Mouse (Mus musculus) lung, postnatal 0 days (tissue): ENCODE data around the gene Zfp575. TPM values are rescaled to one million over a fixed set of nuclear protein-coding genes. Genes with fewer than 3 reads are reported as not detected.

ENCODE experiments used
- ATAC-seq: fragments of 200-750 bp; cut with Nextera tagmentation; 2 replicates; pipeline ENCODE4 v1.8.0; 2017; ENCODE audit warnings: moderate library complexity
- DNase-seq: peaks from one replicate; pipeline ENCODE4 v3.0.0-alpha.2; 2016; ENCODE audit warnings: low spot score
- H3K27ac ChIP-seq: fragments of 300-500 bp; sonication (generic); 2 replicates; pipeline ENCODE4 v1.5.1; 2014; ENCODE audit warnings: antibody characterized with exemption, mild to moderate bottlenecking, low read length, mixed read lengths
- H3K27me3 ChIP-seq: fragments of 300-500 bp; sonication (generic); replicated peaks from 2 replicates; pipeline ENCODE4 v1.6.1; 2014; ENCODE audit warnings: low read length, mixed read lengths; ENCODE audit not compliant: insufficient read depth
- H3K36me3 ChIP-seq: fragments of 300-500 bp; sonication (generic); 2 replicates; pipeline ENCODE4 v1.6.1; 2014; ENCODE audit warnings: low read length, mixed read lengths; ENCODE audit not compliant: insufficient read depth
- H3K4me1 ChIP-seq: fragments of 300-500 bp; sonication (generic); 2 replicates; pipeline ENCODE4 v1.6.1; 2014; ENCODE audit warnings: antibody characterized with exemption, low read depth, low read length, mixed read lengths; ENCODE audit not compliant: insufficient read depth
- H3K4me2 ChIP-seq: fragments of 300-500 bp; sonication (generic); replicated peaks from 2 replicates; pipeline ENCODE4 v1.6.1; 2014; ENCODE audit warnings: low read depth, mild to moderate bottlenecking, low read length, moderate library complexity, mixed read lengths
- H3K4me3 ChIP-seq: fragments of 300-500 bp; sonication (generic); 2 replicates; pipeline ENCODE4 v1.5.1; 2014; ENCODE audit warnings: low read depth, low read length
- H3K9ac ChIP-seq: fragments of 300-500 bp; sonication (generic); replicated peaks from 2 replicates; pipeline ENCODE4 v1.6.1; 2014; ENCODE audit warnings: low read depth, mild to moderate bottlenecking
- H3K9me3 ChIP-seq: fragments of 300-500 bp; sonication (generic); 2 replicates; pipeline ENCODE4 v1.6.1; 2016; ENCODE audit warnings: low read length, mixed read lengths
- CTCF ChIP-seq: IDR thresholded peaks from 2 replicates; pipeline ENCODE4 v1.5.1; 2016; ENCODE audit warnings: antibody characterized with exemption, mild to moderate bottlenecking
- EP300 ChIP-seq: IDR thresholded peaks from 2 replicates; pipeline ENCODE4 v1.6.1; 2016; ENCODE audit warnings: antibody characterized with exemption, mild to moderate bottlenecking, control low read depth
- WGBS: fragments of 180-500 bp; shearing (Covaris S2); extraction: QIAGEN DNeasy Blood & Tissue Kit; methylation state at CpG from one replicate; pipeline ENCODE4 v1.1.7; 2014; 5-methylcytosine and 5-hydroxymethylcytosine counted together
- polyA plus RNA-seq: library from polyadenylated mRNA; unstranded; fragments of >200 nt; fragmentation: Nextera tagmentation; extraction: Ambion mirVana; gene quantifications from 2 replicates; pipeline ENCODE4 v1.2.1, GENCODE M21; 2015

Zfp575 gene
- polyA plus RNA-seq, 1 experiment from 2014 or later, result 1.5 TPM

DNA sequence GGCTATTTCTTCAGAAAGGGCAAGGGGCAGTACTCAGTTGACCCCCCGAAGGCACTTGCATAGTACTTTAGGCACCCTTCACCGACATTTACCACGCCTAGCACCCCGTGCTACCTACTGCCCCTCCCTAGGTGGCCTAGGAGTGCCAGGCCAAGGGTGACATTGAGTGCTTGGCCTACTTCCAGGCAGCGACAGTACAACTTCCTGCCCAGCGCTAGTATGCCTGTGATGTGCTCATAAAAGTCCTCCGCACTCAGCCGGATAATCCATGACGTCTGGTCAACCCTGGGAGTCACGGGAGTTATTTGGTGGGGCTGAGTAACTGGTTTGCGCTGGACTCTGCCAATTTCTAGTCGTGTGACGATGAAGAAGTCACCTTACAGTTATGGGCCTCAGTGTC, 895 bp upstream of the Zfp575 start:
- 0 out of 2 replicates have a peak, but pooled peaks cover 9% of the 10 kb centered on the region for H3K27me3 ChIP-seq
- no peak overlapping the region for H3K4me2 ChIP-seq
- ATAC-seq (peak; percentile 64), DNase-seq (peak; percentile 67)
- H3K36me3 ChIP-seq, result no peaks in the 10 kb centered on the region
- H3K4me1 ChIP-seq, result no peaks in the 10 kb centered on the region
- WGBS, result 44% methylated on average over 13 of the region's 13 CpGs
- H3K9ac ChIP-seq, result no peak overlapping the region
- TF ChIP-seq EP300 (no peak), CTCF (no peak)
- no peak overlapping the region for H3K4me3 ChIP-seq
- no peak overlapping the region for H3K27ac ChIP-seq
- no peaks in the 10 kb centered on the region for H3K9me3 ChIP-seq

DNA sequence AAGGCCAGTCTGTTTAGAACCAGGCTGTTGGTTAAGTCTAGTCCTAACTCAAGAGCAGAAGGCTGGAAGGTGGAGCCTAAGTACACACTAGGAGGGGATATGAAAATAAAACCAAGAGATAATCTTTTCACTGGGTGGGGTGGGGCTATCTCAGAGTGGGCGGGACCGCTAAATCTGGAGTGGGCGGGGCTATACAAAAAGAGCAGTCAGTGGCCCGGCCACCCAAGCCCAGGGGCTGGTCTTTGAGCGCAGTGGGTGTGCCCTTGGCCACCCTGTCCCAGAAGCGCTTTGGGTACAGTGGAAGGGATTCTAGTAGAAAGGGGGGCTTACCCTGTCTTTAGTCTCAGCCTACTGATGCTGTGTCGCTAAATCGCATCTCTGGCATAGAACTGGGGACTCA, 613 bp downstream of the Zfp575 start:
- Histone ChIP-seq H3K36me3 (no peaks in the 10 kb centered on the region), H3K4me3 (peak overlapping the region; percentile 27), H3K4me1 (no peaks in the 10 kb centered on the region), H3K27me3 (0 out of 2 replicates have a peak, but pooled peaks cover 9% of the 10 kb centered on the region), H3K27ac (no peak overlapping the region), H3K4me2 (peak overlapping the region; percentile 60), H3K9me3 (no peaks in the 10 kb centered on the region), H3K9ac (no peak overlapping the region)
- peak; percentile 58 for ATAC-seq
- peak; percentile 45 for DNase-seq
- WGBS, result 13% methylated on average over 8 of the region's 8 CpGs
- TF ChIP-seq CTCF (no peak), EP300 (no peak)

DNA sequence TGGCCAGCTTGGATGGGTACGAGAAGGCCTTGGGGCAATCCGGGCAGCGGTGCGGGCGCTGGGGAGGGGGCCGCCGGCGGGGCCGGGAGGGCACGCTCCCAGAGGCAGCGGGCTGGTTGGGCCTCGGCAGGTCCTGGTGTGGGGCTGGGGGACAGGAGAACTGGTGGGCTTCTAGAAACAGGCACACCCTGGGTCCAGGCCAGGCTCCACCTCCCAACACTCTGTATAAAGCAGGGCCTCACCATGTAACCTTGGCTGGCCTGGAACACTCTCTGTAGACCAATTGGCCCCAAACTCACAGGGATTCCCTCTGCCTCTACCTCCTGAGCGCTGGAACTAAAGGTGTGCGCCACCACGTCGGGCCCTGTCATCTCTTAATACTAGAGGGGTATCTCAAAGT, 1.4 kb downstream of the Zfp575 start:
- H3K9me3 ChIP-seq, result no peaks in the 10 kb centered on the region
- 46% methylated on average over 15 of the region's 16 CpGs for WGBS
- no peak overlapping the region for H3K9ac ChIP-seq
- TF ChIP-seq CTCF (no peak), EP300 (no peak)
- no peaks in the 10 kb centered on the region for H3K36me3 ChIP-seq
- DNase-seq (no peak), ATAC-seq (no peak)
- H3K27me3 ChIP-seq, result 0 out of 2 replicates have a peak, but pooled peaks cover 9% of the 10 kb centered on the region
- no peaks in the 10 kb centered on the region for H3K4me1 ChIP-seq
- H3K4me2 ChIP-seq, result no peak overlapping the region
- no peak overlapping the region for H3K4me3 ChIP-seq
- no peak overlapping the region for H3K27ac ChIP-seq

DNA sequence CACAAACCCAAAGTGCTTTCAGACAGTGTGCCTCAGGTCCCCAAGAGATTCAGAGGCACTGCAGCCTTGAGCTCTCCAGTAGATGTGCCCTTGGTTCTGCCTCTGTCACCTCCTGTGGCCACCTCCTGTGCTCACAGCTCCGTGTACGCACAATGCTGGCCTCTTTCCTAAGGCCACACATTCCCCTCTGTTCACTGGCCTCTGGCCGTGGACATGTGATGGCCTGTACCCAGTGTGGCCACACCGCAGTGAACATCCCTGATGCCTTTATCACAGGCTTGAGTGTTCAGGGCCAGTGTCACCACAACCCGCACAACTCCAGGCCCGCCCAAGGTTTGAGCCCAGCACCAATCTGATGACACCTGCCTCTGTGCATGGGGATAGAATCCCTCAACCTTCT, 2.6 kb downstream of the Zfp575 start:
- Histone ChIP-seq H3K27ac (no peak overlapping the region), H3K4me3 (no peak overlapping the region), H3K27me3 (0 out of 2 replicates have a peak, but pooled peaks cover 9% of the 10 kb centered on the region), H3K9me3 (no peaks in the 10 kb centered on the region), H3K9ac (no peak overlapping the region), H3K36me3 (no peaks in the 10 kb centered on the region), H3K4me1 (no peaks in the 10 kb centered on the region), H3K4me2 (no peak overlapping the region)
- ATAC-seq, result no peak
- no peak for TF ChIP-seq EP300
- no peak for TF ChIP-seq CTCF
- no peak for DNase-seq
- 84% methylated on average over 6 of the region's 6 CpGs for WGBS

DNA sequence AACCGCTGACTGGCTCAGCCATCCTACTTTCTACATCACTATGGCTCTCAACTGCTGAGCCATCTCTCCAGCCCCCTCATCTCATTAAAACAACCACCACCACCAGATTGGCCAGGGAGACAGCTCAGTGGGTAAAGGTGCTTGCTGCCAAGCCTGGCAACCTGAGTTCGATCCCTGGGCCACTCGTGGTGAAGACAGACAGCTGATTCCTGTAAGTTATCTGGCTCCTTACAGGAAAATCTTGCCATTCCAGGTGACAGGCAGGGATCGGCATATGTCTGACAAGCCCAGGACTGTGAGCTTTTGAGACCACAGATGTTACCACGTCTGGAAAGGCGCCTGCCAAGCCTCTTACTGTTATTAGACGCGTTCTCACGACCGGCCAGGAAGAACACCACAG, 9.6 kb downstream of the Zfp575 start:
- Histone ChIP-seq H3K9me3 (no peaks in the 10 kb centered on the region), H3K4me2 (no peak overlapping the region), H3K27ac (no peak overlapping the region), H3K9ac (no peak overlapping the region), H3K4me1 (no peaks in the 10 kb centered on the region), H3K27me3 (no peaks in the 10 kb centered on the region), H3K4me3 (no peak overlapping the region), H3K36me3 (no peaks in the 10 kb centered on the region)
- ATAC-seq (no peak), DNase-seq (no peak)
- WGBS, result 87% methylated on average over 10 of the region's 10 CpGs
- TF ChIP-seq CTCF (no peak), EP300 (no peak)

DNA sequence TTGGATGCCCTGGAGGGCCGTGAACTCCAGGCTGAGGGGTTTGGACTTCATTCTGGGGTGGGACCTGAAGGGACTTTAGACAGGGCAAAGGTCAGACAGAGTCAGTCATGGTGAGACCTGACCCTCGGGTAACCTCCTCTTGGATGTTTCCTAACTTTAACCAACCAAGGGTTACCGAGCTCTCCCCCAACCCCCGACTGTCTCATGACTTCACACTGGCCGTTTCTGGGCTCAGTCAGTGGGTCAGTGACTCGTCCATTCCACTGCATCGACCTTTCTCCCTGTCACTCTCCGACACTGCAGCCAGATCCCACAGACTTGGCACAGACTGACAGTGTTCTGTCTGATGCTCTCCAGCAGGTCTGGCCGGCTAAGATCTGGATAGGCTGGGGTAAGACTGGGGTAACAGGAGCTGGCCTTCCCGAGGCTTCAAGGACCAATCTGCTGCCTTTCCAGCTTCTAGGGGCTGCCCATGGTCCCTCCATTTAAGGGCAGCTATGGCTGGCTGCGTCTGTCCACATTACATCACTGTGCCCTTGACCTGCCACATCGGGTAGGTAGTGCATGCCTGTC, 13.1 kb downstream of the Zfp575 start:
- no peak for TF ChIP-seq EP300
- ATAC-seq, result peak; percentile 32
- Histone ChIP-seq H3K9ac (no peak overlapping the region), H3K36me3 (0 out of 2 replicates have a peak, but pooled peaks cover 4% of the 10 kb centered on the region), H3K4me1 (no peaks in the 10 kb centered on the region), H3K27me3 (no peaks in the 10 kb centered on the region), H3K4me2 (no peak overlapping the region), H3K27ac (no peak overlapping the region), H3K4me3 (no peak overlapping the region), H3K9me3 (no peaks in the 10 kb centered on the region)
- DNase-seq, result peak; percentile 15
- WGBS, result 51% methylated on average over 12 of the region's 12 CpGs

DNA sequence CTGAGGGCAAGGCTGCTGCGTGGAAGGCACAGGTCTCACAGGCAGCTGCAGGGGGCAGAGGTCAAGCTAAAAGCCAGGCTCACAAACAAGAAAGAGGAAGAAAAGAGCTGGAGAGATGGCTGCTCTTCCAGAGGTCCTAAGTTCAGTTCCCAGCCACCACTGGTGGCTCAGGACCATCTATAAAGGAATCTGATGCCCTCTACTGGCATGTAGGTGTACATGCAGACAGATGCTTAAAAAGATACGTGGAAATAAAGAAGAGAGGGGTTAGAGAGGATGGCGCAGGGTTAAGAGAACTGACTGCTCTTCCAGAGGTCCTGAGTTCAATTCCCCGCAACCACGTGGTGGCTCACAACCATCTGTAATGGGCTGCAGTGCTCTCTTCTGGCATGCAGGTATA, 15.0 kb downstream of the Zfp575 start:
- Histone ChIP-seq H3K36me3 (peaks cover 11% of the 10 kb centered on the region; the same call in 1 of the 2 replicates), H3K4me3 (no peak overlapping the region), H3K9me3 (no peaks in the 10 kb centered on the region), H3K4me2 (no peak overlapping the region), H3K27me3 (no peaks in the 10 kb centered on the region), H3K27ac (no peak overlapping the region), H3K4me1 (no peaks in the 10 kb centered on the region), H3K9ac (no peak overlapping the region)
- no peak for DNase-seq
- TF ChIP-seq CTCF, result peak; percentile 53
- no peak for TF ChIP-seq EP300
- ATAC-seq, result no peak
- WGBS, result 52% methylated on average over 5 of the region's 5 CpGs
